Mouse (Mus musculus) heart, adult 18-20 months (tissue): ENCODE data around the gene Nrl. TPM values are rescaled to one million over a fixed set of nuclear protein-coding genes. Genes with fewer than 3 reads are reported as not detected.

Experiments
- DNase-seq, 2 experiments: peaks; one replicate each; pipeline ENCODE4 v3.0.0; 2021 to 2022; ENCODE audit warnings: mixed read lengths in 1 of 2
- long read RNA-seq, 2 experiments: library from polyadenylated mRNA; stranded (forward); transcript quantifications; one replicate each; pipeline ENCODE4 v2.0.0; 2021
- total RNA-seq, 2 experiments: library from RNA; stranded (reverse); gene quantifications; 2 replicates each; pipeline ENCODE4 v1.2.3; 2021

Nrl gene
- total RNA-seq, result not detected
- long read RNA-seq, experiment 1, result 0 reads
- long read RNA-seq, experiment 2, result 0 reads

GRCm38 (mm10) chr14:55524785-55525184 is at the start of gene Nrl:
Nrl (minus strand) TSS chr14:55524981.
- no peak for DNase-seq

DNA sequence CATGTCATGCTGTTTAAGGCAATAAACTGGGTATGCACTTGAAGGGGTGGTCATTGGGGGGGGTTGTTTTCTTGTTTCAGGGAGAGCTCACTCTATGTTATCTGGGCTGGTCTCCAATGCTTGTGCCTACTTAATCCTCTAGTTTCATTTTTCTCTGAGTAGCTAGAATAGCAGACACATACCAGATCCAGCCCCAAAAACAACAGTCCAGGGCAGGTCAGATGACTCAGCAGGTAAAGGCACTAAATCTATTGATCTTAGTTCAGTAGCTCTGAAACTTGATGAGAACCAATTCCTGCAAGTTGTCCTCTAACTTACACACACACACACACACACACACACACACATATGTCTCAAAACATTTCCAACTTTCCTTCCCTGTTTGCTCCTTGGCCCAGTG is 47.0 kb upstream of the Nrl start:
- DNase-seq, result no peak

DNA sequence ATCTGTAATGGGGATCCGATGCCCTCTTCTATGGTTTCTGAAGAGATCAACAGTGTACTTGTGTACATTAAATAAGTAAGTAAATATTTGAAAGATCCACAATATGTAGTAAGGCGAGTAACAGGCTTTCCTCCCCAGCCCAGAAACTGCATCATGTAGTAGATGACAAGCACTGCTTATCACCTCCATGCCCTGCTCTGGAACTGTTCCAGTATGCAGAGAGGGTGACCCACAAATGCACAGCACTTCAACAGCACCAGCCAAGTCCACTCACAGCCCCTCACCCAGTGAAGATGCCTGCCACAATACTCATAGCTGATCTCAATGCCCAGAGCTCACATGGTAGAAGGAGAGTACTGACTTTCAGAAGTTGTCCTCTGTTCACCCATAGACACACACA is 45.8 kb upstream of the Nrl start:
- DNase-seq, result no peak

DNA sequence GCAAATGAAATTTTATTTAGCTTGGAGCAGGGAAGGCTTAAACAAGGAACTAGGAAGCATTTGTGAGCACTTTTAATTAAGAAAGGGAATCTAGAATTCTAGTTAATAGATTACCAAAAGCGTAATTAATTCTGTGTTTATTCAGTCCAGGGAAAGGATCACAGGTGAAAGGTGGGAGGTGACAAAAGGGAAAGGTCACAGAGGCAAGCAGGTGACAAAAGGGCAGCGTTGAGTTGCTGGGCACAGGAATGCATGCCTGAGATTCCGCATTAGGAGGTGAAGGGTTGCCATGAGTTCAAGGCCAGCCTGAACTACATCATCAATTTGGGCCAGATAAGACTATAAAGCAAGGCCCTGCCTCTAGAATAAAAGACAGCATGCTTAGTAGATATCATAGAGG is 42.7 kb upstream of the Nrl start:
- no peak for DNase-seq

- no peak for DNase-seq
Observed at GRCm38 (mm10) chr14:55565748-55566147, 41.0 kb upstream of the Nrl start.

DNA sequence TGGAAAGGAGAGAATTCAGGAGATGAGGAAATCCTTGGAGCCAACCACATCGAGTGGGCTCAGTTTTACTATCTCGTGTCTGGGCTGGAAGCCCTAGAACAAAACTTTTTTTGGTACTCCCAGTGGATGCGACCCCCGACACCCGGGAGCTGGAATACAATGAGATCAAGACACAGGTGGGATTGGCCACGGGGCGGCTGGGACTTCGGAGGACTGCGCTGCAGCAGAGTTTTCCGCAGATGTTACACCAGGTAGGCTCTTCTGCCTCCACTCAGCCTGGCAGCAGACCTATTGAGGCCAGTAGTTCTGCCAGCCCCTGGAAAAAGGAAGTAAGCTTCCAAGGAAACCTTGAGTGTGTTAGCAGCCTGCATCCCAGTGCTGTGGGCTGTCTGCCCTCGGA is 38.5 kb upstream of the Nrl start:
- DNase-seq, result no peak

DNA sequence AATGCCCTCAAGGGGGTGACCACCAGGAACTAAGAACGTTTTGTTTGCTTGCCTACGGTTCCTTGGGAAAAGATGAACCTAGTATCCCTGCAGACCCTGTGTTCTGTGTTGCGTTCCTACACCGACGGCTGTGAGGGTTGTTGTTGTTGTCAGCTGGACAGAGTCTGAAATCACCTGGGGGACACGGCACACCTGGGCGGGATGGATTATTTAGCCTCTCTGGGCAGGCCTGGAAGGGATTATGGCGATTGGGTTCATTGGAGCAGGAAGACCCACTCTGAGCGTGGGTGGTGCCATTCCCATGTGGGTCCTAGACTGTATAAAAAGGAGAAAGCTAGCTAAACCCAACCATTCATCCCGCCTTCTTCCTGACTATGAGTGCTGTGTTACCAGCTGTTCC is 37.1 kb upstream of the Nrl start:
- no peak for DNase-seq

DNA sequence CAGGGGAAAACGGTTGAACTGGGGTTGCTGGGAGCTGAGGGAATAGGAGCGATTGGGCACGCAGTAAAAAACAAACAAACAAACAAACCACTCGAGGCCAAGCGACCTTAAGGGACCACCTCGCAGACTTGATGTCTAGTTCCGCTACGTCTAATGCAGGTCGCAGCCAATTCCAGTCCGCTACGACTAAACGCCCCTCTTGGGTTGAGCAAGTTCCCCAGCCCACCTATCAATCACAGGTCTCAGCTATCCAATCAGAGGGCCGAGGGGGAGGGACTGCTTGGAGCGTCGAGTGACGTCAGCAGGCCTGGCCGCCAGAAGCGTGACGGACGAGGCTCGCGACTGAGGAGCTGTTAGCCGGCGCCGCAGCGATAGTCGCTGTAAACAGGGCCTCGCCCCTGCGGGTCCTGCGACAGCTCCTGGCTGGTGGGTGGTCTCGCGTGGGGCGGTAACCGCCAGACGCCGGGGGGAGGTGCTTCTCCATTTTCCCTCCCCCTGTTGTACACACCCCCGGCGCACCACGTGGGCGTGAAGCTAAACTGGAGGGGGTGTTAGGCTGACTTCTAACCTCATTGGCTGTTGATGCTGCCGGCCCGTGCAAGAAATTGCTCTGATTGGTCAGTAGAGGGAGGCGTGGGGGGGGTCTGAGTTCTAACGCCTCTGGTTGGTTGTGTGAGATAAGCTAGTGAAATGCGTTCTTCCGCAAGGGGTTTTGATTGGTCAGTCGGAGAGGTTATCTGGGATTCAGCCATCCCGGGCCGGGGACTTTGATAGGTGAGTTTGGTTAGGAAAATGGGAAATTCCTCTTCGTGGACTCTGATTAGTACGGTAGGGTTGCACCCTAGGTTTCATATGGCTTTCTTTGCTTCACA is 35.7 kb upstream of the Nrl start, which contains the start of gene A730061H03Rik:
Gene A730061H03Rik (minus strand): TSS at position 205 of the 872 bp plus-strand sequence.
- DNase-seq, result peak; percentile 99

- DNase-seq, result peak; percentile 93 to 95
Observed at GRCm38 (mm10) chr14:55559799-55560201, 35.0 kb upstream of the Nrl start, which contains the start of gene Dcaf11. Dcaf11 (plus strand) TSS chr14:55560006.

GRCm38 (mm10) chr14:55558740-55559448 is 34.1 kb upstream of the Nrl start:
- DNase-seq, result no peak

- no peak for DNase-seq
Observed at GRCm38 (mm10) chr14:55557587-55557986, 32.8 kb upstream of the Nrl start.

GRCm38 (mm10) chr14:55557003-55557402 is 32.2 kb upstream of the Nrl start:
- peak; percentile 87 to 92 for DNase-seq

DNA sequence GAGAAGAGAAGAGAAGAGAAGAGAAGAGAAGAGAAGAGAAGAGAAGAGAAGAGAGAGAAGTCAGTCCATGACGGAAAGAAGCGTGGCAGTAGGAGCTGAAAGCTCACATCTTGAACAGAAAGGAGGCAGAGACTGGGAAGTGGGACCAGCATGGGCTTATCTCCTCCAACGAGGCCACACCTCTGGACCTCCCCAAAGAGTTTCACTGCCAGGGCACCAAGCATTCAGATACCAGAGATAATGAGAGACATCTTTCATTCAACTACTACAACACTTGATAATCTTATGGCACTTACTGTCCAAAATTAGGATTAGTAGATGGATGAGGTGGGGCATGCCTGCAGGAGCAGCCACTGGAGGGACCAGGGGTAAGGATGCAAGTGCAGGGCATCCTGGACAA is 31.0 kb upstream of the Nrl start:
- DNase-seq, result no peak

- DNase-seq, result no peak
Observed at GRCm38 (mm10) chr14:55554635-55555034, 29.9 kb upstream of the Nrl start.

GRCm38 (mm10) chr14:55551794-55552193 is 27.0 kb upstream of the Nrl start:
- DNase-seq, result no peak

GRCm38 (mm10) chr14:55551347-55551746 is 26.6 kb upstream of the Nrl start:
- DNase-seq, result no peak

GRCm38 (mm10) chr14:55550191-55550590 is 25.4 kb upstream of the Nrl start:
- DNase-seq, result no peak

DNA sequence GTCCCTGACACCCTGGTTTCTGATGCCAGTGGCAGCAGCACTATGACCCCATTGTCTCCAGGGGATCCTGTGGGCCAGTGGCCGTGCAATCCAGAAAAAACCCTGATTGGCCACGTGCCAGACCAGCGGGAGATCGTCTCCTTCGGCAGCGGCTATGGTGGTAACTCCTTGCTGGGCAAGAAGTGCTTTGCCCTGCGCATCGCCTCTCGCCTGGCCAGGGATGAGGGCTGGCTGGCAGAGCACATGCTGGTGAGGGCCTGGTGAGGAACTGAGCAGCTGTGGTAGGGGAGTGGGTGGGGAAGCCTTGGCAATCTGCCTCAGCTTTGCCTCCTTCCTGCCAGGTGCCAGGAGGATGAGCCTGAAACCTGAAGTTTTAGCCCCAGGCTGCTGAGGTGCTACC is 19.6 kb upstream of the Nrl start:
- no peak for DNase-seq

GRCm38 (mm10) chr14:55542268-55542667 is 17.5 kb upstream of the Nrl start:
- no peak for DNase-seq

GRCm38 (mm10) chr14:55540787-55541321 is 16.1 kb upstream of the Nrl start:
- peak; percentile 92 to 94 for DNase-seq

- DNase-seq, result peak; percentile 88 to 97
Observed at GRCm38 (mm10) chr14:55540067-55540786, 15.4 kb upstream of the Nrl start, which contains the start of gene Pck2. Pck2 (plus strand) TSS chr14:55540266.

GRCm38 (mm10) chr14:55536116-55536745 is 11.4 kb upstream of the Nrl start:
- DNase-seq, result peak in 1 of 2 experiments; percentile 66
